In the genomic region with DNA sequence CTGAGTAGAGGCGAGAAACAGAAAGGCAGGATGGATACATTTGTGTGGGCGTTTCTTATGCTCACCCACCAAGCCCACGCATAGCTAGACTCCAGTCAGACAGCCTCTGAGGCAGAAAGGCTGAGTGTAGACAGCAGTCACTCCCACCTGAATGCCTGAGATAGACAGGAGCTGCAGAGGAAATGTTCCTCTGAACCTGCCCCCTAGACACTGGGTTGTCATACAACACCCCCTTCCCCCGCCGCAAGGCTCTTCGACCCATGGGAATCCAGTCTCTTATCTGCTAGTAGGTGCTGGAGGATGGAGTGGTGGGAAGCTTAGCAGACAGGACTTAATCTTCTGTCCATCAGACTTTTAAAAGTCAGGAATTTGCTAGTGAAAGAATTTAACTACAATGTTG, we compare ENCODE assay signal across 14 mouse cellular contexts.
DNase-seq lines count a peak whose midpoint lies in the region; ATAC-seq and TF ChIP-seq lines count a peak whose summit lies in the region.
"Had no signal": no experiment of that assay in that cellular context is flagged by ENCODE, and none has a peak within 500 bp of the region (broad histone marks: within the 10 kb centered on the region; RNA-seq: fewer than 3 reads in every experiment).

No protein-coding gene starts in this region.

- ATAC-seq in heart, embryonic 14.5 days (ENCODE audit: insufficient number of reproducible peaks, insufficient read depth, low FRiP score, low read depth) = peak; percentile 48
- no peak for ATAC-seq in limb, embryonic 13.5 days (ENCODE audit: low FRiP score, low read depth)
- ATAC-seq: forebrain, postnatal 0 days had no signal

- no peak for TF ChIP-seq EP300 in heart, adult 2 months (IDR thresholded peaks at IDR 0.05; ENCODE audit: insufficient read depth, low read depth, low read length)

- DNase-seq in heart, adult 2 months = no peak
- DNase-seq in left cerebral cortex, adult 2 months (ENCODE audit: extremely low spot score in 1 of 2, low spot score in 2 of 2) = no peak
- no peak for DNase-seq in left cerebral cortex, adult 18-20 months (ENCODE audit: low spot score in 2 of 2)
- DNase-seq in ZHBTc4 (ENCODE audit: low read depth, low spot score) = peak; percentile 78
- DNase-seq in thymus, postnatal 14 days = no peak
- DNase-seq: adrenal gland, postnatal 10 days; cerebellum, adult 2 months; forebrain, postnatal 0 days; kidney, adult 2 months; thymus, postnatal 36 days had no signal

- peak overlapping the region; percentile 60 to 86 for H3K27ac ChIP-seq in heart, embryonic 14.5 days (replicated peaks in 1 of 2; ENCODE audit: control insufficient read depth in 1 of 2, insufficient read depth in 1 of 2, low read depth in 2 of 2, low read length in 2 of 2)
- H3K27ac ChIP-seq in heart, adult 2 months = no peak overlapping the region
- peak overlapping the region; percentile 29; the same call in 1 of the 2 replicates for H3K27ac ChIP-seq in left cerebral cortex, adult 2 months
- H3K27ac ChIP-seq in limb, embryonic 13.5 days = peak overlapping the region; percentile 52; the same call in 1 of the 2 replicates
- H3K27ac ChIP-seq: neural tube, embryonic 12.5 days; stomach, postnatal 0 days had no signal

- H3K36me3 ChIP-seq in heart, embryonic 14.5 days (ENCODE audit: control insufficient read depth, insufficient read depth, low read length) = peaks cover 14% of the 10 kb centered on the region; the same call in 1 of the 2 replicates
- H3K36me3 ChIP-seq in heart, adult 2 months (ENCODE audit: control insufficient read depth, insufficient read depth, low read length) = peaks cover 44% of the 10 kb centered on the region
- H3K36me3 ChIP-seq in limb, embryonic 13.5 days = no peaks in the 10 kb centered on the region
- H3K36me3 ChIP-seq: neural tube, embryonic 12.5 days had no signal

- H3K9ac ChIP-seq in heart, embryonic 14.5 days (ENCODE audit: low read length) = peak overlapping the region; percentile 34; the same call in 1 of the 2 replicates
- H3K9ac ChIP-seq in heart, adult 2 months (ENCODE audit: low read depth, low read length) = no peak overlapping the region
- H3K9ac ChIP-seq in limb, embryonic 13.5 days = 0 out of 2 replicates have a peak overlapping the region, but pooled peaks have one; percentile 31
- H3K9ac ChIP-seq: forebrain, postnatal 0 days; neural tube, embryonic 12.5 days had no signal

- no peak for TF ChIP-seq CTCF in heart, adult 2 months (IDR thresholded peaks at IDR 0.05)
- no peak for TF ChIP-seq CTCF in left cerebral cortex, adult 2 months (IDR thresholded peaks at IDR 0.05)

- no peak overlapping the region for H3K4me3 ChIP-seq in heart, embryonic 14.5 days (ENCODE audit: control insufficient read depth in 1 of 2, insufficient read depth in 1 of 2, low read depth in 1 of 2, low read length in 2 of 2)
- no peak overlapping the region for H3K4me3 ChIP-seq in heart, adult 2 months
- H3K4me3 ChIP-seq in left cerebral cortex, adult 2 months = no peak overlapping the region
- no peak overlapping the region for H3K4me3 ChIP-seq in limb, embryonic 13.5 days
- H3K4me3 ChIP-seq: neural tube, embryonic 12.5 days had no signal

- peaks cover 8% of the 10 kb centered on the region for H3K79me2 ChIP-seq in heart, adult 2 months (replicated peaks; ENCODE audit: control insufficient read depth, insufficient read depth, low read length)

- peak overlapping the region; percentile 23; the same call in 1 of the 2 replicates for H3K4me2 ChIP-seq in heart, embryonic 14.5 days (ENCODE audit: low read length)
- no peak overlapping the region for H3K4me2 ChIP-seq in limb, embryonic 13.5 days (replicated peaks)
- H3K4me2 ChIP-seq: neural tube, embryonic 12.5 days had no signal

- TF ChIP-seq POLR2A in heart, adult 2 months (IDR thresholded peaks at IDR 0.05; ENCODE audit: insufficient read depth, low read depth, low read length) = no peak

- H3K4me1 ChIP-seq in heart, embryonic 14.5 days (ENCODE audit: control insufficient read depth in 2 of 2, insufficient read depth in 2 of 2, low read length in 2 of 2) = peaks cover 19 to 23% of the 10 kb centered on the region in 2 experiments
- H3K4me1 ChIP-seq in heart, adult 2 months (ENCODE audit: control insufficient read depth, insufficient read depth, low read length) = peaks cover 13% of the 10 kb centered on the region
- peaks cover 28% of the 10 kb centered on the region for H3K4me1 ChIP-seq in limb, embryonic 13.5 days

- intact Hi-C loops in heart, adult 2 months (cut with DNase I) = no loop called here
- intact Hi-C loops in left cerebral cortex, adult 2 months (cut with DNase I) = no loop called here

- H3K9me3 ChIP-seq in heart, embryonic 14.5 days (ENCODE audit: control insufficient read depth, low read length) = no peaks in the 10 kb centered on the region
- no peaks in the 10 kb centered on the region for H3K9me3 ChIP-seq in limb, embryonic 13.5 days
- H3K9me3 ChIP-seq: neural tube, embryonic 12.5 days had no signal

- no peaks in the 10 kb centered on the region for H3K27me3 ChIP-seq in heart, embryonic 14.5 days (ENCODE audit: control insufficient read depth, insufficient read depth, low read length)
- no peaks in the 10 kb centered on the region for H3K27me3 ChIP-seq in heart, adult 2 months (ENCODE audit: control insufficient read depth, insufficient read depth, low read length)
- no peaks in the 10 kb centered on the region for H3K27me3 ChIP-seq in limb, embryonic 13.5 days
- H3K27me3 ChIP-seq: neural tube, embryonic 12.5 days had no signal

- whole genome bisulfite sequencing in heart, embryonic 14.5 days = 21% methylated on average over 6 of the region's 6 CpGs
- WGBS in heart, adult 2 months = 55% methylated on average over 6 of the region's 6 CpGs
- 47% methylated on average over 6 of the region's 6 CpGs for WGBS in limb, embryonic 13.5 days
